Mouse (Mus musculus): Measurements from ENCODE around the gene Neto2.

Neto2 gene

GRCm38 (mm10) chr8:85603203-85603895, 97.4 kb downstream of the Neto2 start:
- DNase-seq (ENCODE audit: low read depth, low spot score) = peak; percentile 22

GRCm38 (mm10) chr8:85602737-85603136, 98.0 kb downstream of the Neto2 start:
- DNase-seq (ENCODE audit: low read depth, low spot score) = no peak

GRCm38 (mm10) chr8:85601741-85602140, 99.0 kb downstream of the Neto2 start:
- DNase-seq (ENCODE audit: low read depth, low spot score) = no peak

- DNase-seq (ENCODE audit: low read depth, low spot score) = no peak
Observed at GRCm38 (mm10) chr8:85597413-85598191, 103.1 kb downstream of the Neto2 start.

GRCm38 (mm10) chr8:85595391-85595790, 105.3 kb downstream of the Neto2 start:
- DNase-seq (ENCODE audit: low read depth, low spot score) = no peak

GRCm38 (mm10) chr8:85594983-85595382, 105.7 kb downstream of the Neto2 start:
- DNase-seq (ENCODE audit: low read depth, low spot score) = no peak

- no peak for DNase-seq (ENCODE audit: low read depth, low spot score)
Observed at GRCm38 (mm10) chr8:85593324-85593723, 107.4 kb downstream of the Neto2 start.

- DNase-seq (ENCODE audit: low read depth, low spot score) = no peak
Observed at GRCm38 (mm10) chr8:85591532-85591931, 109.2 kb downstream of the Neto2 start.

- DNase-seq (ENCODE audit: low read depth, low spot score) = no peak
Observed at GRCm38 (mm10) chr8:85590258-85590657, 110.5 kb downstream of the Neto2 start.

- no peak for DNase-seq (ENCODE audit: low read depth, low spot score)
Observed at GRCm38 (mm10) chr8:85588596-85588995, 112.1 kb downstream of the Neto2 start.

All from embryo, embryonic 11.5 days (tissue).